Mouse (Mus musculus): ENCODE data around the gene Tmem87b. TPM values are rescaled to one million over a fixed set of nuclear protein-coding genes. Genes with fewer than 3 reads are reported as not detected.

Tmem87b gene
- total and polyA plus RNA-seq, 2 experiments from 2014 or later: 26.3 to 35.2 TPM

DNA sequence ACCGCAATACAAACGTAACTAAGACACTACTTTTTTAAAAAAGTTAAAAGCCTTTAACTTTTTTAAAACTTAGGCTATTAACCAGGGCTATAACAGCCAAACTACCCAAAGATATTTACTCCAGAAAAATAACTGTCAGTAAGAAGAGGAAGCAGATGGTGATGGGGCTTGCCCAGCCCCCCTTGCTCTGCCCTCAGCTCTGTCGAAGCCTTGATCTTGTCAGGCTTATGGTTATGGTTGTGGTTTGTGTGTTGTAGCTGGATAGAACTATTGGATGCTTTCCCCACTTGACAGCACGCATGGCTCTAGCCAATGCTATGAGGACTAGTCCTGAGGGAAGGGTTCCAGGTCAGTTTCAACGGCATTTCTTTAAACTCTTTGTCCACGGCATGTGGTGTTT is 41.0 kb downstream of the Tmem87b start:
- Histone ChIP-seq H3K4me3 (ENCODE audit: low read length) (no peak overlapping the region), H3K27me3 (ENCODE audit: insufficient read depth, low read length) (no peaks in the 10 kb centered on the region; the same call in 1 of the 2 replicates), H3K9ac (replicated peaks; ENCODE audit: low read length) (no peak overlapping the region), H3K9me3 (ENCODE audit: low read length) (no peaks in the 10 kb centered on the region), H3K27ac (no peak overlapping the region), H3K4me2 (ENCODE audit: low read depth, low read length) (no peak overlapping the region), H3K4me1 (ENCODE audit: insufficient read depth, low read length) (no peaks in the 10 kb centered on the region), H3K36me3 (ENCODE audit: insufficient read depth, low read length) (no peaks in the 10 kb centered on the region)
- WGBS: 88% methylated on average over 6 of the region's 6 CpGs
- no peak for TF ChIP-seq CTCF (IDR thresholded peaks at IDR 0.05; ENCODE audit: low read depth)
- ATAC-seq (no peak), DNase-seq (ENCODE audit: low spot score) (no peak)

DNA sequence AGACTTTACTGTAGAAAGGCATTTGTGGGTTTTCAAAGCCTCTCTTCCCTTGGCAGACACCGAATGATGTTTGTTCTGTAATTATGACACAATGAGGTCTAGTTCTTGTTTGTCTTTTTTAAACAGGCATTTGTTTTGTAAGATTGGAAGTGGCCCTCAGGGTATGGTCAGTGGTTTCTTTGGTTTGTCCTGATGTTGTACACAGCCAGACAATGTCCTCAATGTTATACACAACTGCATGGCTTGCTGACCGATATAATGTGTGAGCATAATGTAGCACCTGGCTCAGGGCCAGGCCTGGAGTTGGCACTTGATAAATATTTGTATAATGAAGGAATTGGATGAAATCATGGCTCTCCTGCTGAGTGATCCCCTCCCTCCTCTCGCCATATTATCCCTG is 41.9 kb downstream of the Tmem87b start:
- peak; percentile 47 for DNase-seq (ENCODE audit: low spot score)
- no peak overlapping the region for H3K9ac ChIP-seq (replicated peaks; ENCODE audit: low read length)
- no peak overlapping the region for H3K4me3 ChIP-seq (ENCODE audit: low read length)
- no peak for ATAC-seq
- 52% methylated on average over 3 of the region's 3 CpGs for WGBS
- H3K4me2 ChIP-seq (ENCODE audit: low read depth, low read length): no peak overlapping the region
- no peak for TF ChIP-seq CTCF (IDR thresholded peaks at IDR 0.05; ENCODE audit: low read depth)
- H3K27ac ChIP-seq: no peak overlapping the region
- no peaks in the 10 kb centered on the region; the same call in 1 of the 2 replicates for H3K27me3 ChIP-seq (ENCODE audit: insufficient read depth, low read length)
- H3K4me1 ChIP-seq (ENCODE audit: insufficient read depth, low read length): no peaks in the 10 kb centered on the region
- H3K36me3 ChIP-seq (ENCODE audit: insufficient read depth, low read length): no peaks in the 10 kb centered on the region
- no peaks in the 10 kb centered on the region for H3K9me3 ChIP-seq (ENCODE audit: low read length)

DNA sequence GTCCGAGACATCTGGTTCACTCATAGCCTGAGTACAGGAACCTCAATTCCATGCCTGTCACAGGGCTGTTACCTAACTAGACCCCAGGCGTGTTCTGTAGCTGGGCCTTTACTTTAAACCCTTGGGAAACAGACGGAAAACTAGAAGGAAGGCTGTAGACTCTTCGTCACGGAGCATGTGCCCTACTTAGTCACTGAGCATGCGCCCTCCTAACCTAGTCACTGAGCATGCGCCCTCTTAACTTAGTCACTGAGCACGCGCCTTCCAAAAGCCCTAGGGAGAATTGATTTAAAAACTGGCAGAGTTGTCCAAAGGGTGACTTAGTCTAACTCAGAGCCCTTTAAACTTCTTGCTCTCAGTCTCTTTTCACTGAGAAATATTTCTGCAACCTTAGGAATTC is 44.7 kb downstream of the Tmem87b start, which contains the start of gene Fbln7:
TSS of gene Fbln7 (plus strand) at position 346 of the 400 bp plus-strand sequence.
- H3K4me2 ChIP-seq (ENCODE audit: low read depth, low read length): peak within 1 kb of the TSS; percentile 75
- peak within 1 kb of the TSS; percentile 18 for H3K9ac ChIP-seq (replicated peaks; ENCODE audit: low read length)
- H3K36me3 ChIP-seq (ENCODE audit: insufficient read depth, low read length): no peaks in the 10 kb centered on the region
- ATAC-seq (no peak), DNase-seq (ENCODE audit: low spot score) (no peak)
- TF ChIP-seq CTCF (IDR thresholded peaks at IDR 0.05; ENCODE audit: low read depth): no peak
- H3K4me3 ChIP-seq (ENCODE audit: low read length): peak within 1 kb of the TSS; percentile 39
- no peaks in the 10 kb centered on the region; the same call in 1 of the 2 replicates for H3K27me3 ChIP-seq (ENCODE audit: insufficient read depth, low read length)
- H3K9me3 ChIP-seq (ENCODE audit: low read length): no peaks in the 10 kb centered on the region
- no peak within 1 kb of the TSS for H3K27ac ChIP-seq
- no peaks in the 10 kb centered on the region for H3K4me1 ChIP-seq (ENCODE audit: insufficient read depth, low read length)
- WGBS: 92% methylated on average over 9 of the region's 9 CpGs

DNA sequence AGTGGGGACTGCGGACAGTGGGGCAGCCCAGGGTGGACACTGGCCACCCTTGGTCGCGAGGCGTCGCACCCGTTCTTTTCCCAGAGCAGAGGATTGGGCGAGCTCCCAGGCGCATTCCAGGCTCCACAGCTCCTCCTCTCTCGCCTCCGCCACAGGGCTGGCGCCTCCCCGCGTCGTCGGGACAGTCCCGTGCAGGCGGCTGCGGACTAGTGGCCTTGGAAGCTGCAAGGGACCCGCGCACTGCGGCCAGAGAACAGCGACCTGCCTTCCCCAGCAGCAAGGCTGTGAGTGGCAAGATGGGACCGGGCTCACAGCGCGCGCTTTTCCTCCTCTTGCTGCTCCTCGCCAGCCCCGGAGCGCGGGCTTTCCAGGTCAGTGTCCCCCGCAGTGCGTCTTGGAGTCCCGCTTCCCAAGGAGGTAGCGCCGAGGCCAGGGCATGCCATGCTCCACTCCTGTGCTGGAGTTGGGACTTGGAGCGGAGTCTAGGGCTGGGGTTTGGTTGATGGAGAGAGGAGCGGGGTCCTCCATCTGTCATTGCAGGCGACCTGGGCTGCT is 45.9 kb downstream of the Tmem87b start:
- DNase-seq (ENCODE audit: low spot score) (peak; percentile 58), ATAC-seq (peak; percentile 79)
- no peaks in the 10 kb centered on the region for H3K36me3 ChIP-seq (ENCODE audit: insufficient read depth, low read length)
- H3K9ac ChIP-seq (replicated peaks; ENCODE audit: low read length): peak overlapping the region; percentile 18
- H3K9me3 ChIP-seq (ENCODE audit: low read length): no peaks in the 10 kb centered on the region
- WGBS: under 1% methylated on average over 37 of the region's 38 CpGs
- peak overlapping the region; percentile 75 for H3K4me2 ChIP-seq (ENCODE audit: low read depth, low read length)
- peak; percentile 43 for TF ChIP-seq CTCF (IDR thresholded peaks at IDR 0.05; ENCODE audit: low read depth)
- peak overlapping the region; percentile 39 for H3K4me3 ChIP-seq (ENCODE audit: low read length)
- H3K27ac ChIP-seq: no peak overlapping the region
- no peaks in the 10 kb centered on the region; the same call in 1 of the 2 replicates for H3K27me3 ChIP-seq (ENCODE audit: insufficient read depth, low read length)
- H3K4me1 ChIP-seq (ENCODE audit: insufficient read depth, low read length): no peaks in the 10 kb centered on the region

DNA sequence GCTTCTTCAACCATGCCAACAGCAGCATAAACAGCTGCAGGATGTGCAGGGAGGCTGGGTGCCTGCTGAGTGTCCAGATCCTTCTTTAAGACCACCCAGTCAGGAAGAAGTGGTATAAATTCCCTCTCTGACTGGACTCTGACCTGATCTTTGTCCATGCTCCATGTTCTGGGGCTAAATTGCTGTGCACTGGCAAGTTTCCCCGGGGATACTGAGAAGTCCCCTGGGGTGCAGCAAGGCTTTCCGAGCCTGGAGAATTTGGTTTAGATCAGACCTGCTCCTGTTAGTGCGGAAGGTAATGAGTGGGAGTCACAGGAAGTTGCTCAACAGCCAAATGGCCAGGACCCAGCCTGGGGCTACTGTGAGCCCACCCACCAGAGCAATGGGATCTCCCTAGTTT is 47.1 kb downstream of the Tmem87b start:
- no peak overlapping the region for H3K4me2 ChIP-seq (ENCODE audit: low read depth, low read length)

DNA sequence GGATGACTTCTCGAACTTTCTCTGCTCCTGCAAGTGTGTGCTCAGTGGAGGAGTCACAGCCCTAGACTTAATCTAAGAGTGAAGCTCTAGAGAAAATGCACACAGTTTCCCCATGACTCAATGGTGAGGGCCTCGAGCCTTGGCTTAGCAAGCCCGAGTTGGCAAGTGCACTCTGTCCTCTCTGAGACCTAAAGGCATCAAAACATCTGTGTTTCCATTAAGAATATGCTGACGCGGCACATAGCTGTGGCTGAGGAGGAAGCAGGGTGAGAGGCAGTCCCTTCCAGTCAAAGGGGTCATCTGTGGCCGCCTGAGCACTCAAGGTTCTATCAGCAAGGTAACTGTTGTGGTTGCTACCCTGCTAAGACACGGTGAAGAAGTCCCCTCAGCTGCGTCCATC is 53.7 kb downstream of the Tmem87b start:
- Histone ChIP-seq H3K4me1 (ENCODE audit: insufficient read depth, low read length) (no peaks in the 10 kb centered on the region), H3K27ac (no peak overlapping the region), H3K4me2 (ENCODE audit: low read depth, low read length) (no peak overlapping the region), H3K4me3 (ENCODE audit: low read length) (no peak overlapping the region), H3K9ac (replicated peaks; ENCODE audit: low read length) (no peak overlapping the region), H3K36me3 (ENCODE audit: insufficient read depth, low read length) (no peaks in the 10 kb centered on the region), H3K9me3 (ENCODE audit: low read length) (no peaks in the 10 kb centered on the region), H3K27me3 (ENCODE audit: insufficient read depth, low read length) (no peaks in the 10 kb centered on the region)
- TF ChIP-seq CTCF (IDR thresholded peaks at IDR 0.05; ENCODE audit: low read depth): no peak
- ATAC-seq: no peak
- no peak for DNase-seq (ENCODE audit: low spot score)
- 73% methylated on average over 8 of the region's 8 CpGs for WGBS

More for the DNA sequence above, 47.1 kb downstream of the Tmem87b start:
- TF ChIP-seq CTCF (IDR thresholded peaks at IDR 0.05; ENCODE audit: low read depth): no peak
- no peak overlapping the region for H3K27ac ChIP-seq
- H3K36me3 ChIP-seq (ENCODE audit: insufficient read depth, low read length): no peaks in the 10 kb centered on the region
- no peak overlapping the region for H3K4me3 ChIP-seq (ENCODE audit: low read length)
- H3K9me3 ChIP-seq (ENCODE audit: low read length): no peaks in the 10 kb centered on the region
- H3K27me3 ChIP-seq (ENCODE audit: insufficient read depth, low read length): no peaks in the 10 kb centered on the region; the same call in 1 of the 2 replicates
- H3K9ac ChIP-seq (replicated peaks; ENCODE audit: low read length): no peak overlapping the region
- no peaks in the 10 kb centered on the region for H3K4me1 ChIP-seq (ENCODE audit: insufficient read depth, low read length)
- WGBS: 47% methylated on average over 3 of the region's 3 CpGs
- DNase-seq (ENCODE audit: low spot score) (no peak), ATAC-seq (no peak)

DNA sequence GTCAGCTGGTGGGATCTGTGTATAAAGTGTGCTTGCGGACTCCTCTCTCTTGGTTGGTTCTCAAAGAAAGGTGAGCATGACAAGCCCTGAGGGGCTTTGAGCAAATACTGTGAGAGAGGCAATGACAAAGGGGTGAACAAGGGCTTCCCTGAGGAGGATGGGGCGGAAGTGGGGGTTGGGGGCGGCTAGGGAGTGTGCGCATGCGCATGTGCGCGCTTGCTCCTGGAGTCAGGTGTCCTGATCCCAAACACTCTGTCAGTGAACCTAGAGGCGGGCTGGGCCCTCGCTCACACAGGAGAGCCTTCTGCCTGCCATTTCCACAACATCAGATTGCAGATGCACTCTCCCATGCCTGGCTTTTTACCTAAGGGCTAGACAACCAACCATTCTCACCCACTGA is 54.3 kb downstream of the Tmem87b start:
- Histone ChIP-seq H3K27me3 (ENCODE audit: insufficient read depth, low read length) (no peaks in the 10 kb centered on the region), H3K9me3 (ENCODE audit: low read length) (no peaks in the 10 kb centered on the region), H3K4me3 (ENCODE audit: low read length) (no peak overlapping the region), H3K9ac (replicated peaks; ENCODE audit: low read length) (no peak overlapping the region), H3K4me1 (ENCODE audit: insufficient read depth, low read length) (no peaks in the 10 kb centered on the region), H3K4me2 (ENCODE audit: low read depth, low read length) (no peak overlapping the region), H3K36me3 (ENCODE audit: insufficient read depth, low read length) (no peaks in the 10 kb centered on the region), H3K27ac (no peak overlapping the region)
- no peak for DNase-seq (ENCODE audit: low spot score)
- TF ChIP-seq CTCF (IDR thresholded peaks at IDR 0.05; ENCODE audit: low read depth): no peak
- ATAC-seq: no peak
- 90% methylated on average over 9 of the region's 9 CpGs for WGBS

Measured in hindbrain, postnatal 0 days (tissue).